8 mouse cellular contexts compared by ENCODE assay signal in genomic region chr1:160211597-160212122, GRCm38 (mm10). TPM values are rescaled to one million over a fixed set of nuclear protein-coding genes. Genes with fewer than 3 reads are reported as not detected.
DNase-seq lines count a peak whose midpoint lies in the region; ATAC-seq and TF ChIP-seq lines count a peak whose summit lies in the region.

No protein-coding gene starts in this region.

- peak overlapping the region; percentile 73 for H3K4me2 ChIP-seq in lung, embryonic 15.5 days
- peak overlapping the region; percentile 58 for H3K4me2 ChIP-seq in limb, embryonic 14.5 days (replicated peaks; ENCODE audit: low read depth, low read length, severe bottlenecking)

- WGBS in lung, embryonic 15.5 days = 2% methylated on average over 8 of the region's 8 CpGs
- WGBS in limb, embryonic 14.5 days = 1% methylated on average over 8 of the region's 8 CpGs

- no peaks in the 10 kb centered on the region for H3K27me3 ChIP-seq in lung, embryonic 15.5 days
- no peaks in the 10 kb centered on the region for H3K27me3 ChIP-seq in limb, embryonic 14.5 days (ENCODE audit: control insufficient read depth, insufficient read depth, low read length)

- H3K4me3 ChIP-seq in lung, embryonic 15.5 days = peak overlapping the region; percentile 92
- peak overlapping the region; percentile 58 for H3K4me3 ChIP-seq in embryonic fibroblast, embryonic 13.5 days (ENCODE audit: insufficient read depth, low read length)
- H3K4me3 ChIP-seq in limb, embryonic 14.5 days (replicated peaks; ENCODE audit: low read length) = peak overlapping the region; percentile 84

- peaks cover 14% of the 10 kb centered on the region for H3K36me3 ChIP-seq in lung, embryonic 15.5 days
- H3K36me3 ChIP-seq in limb, embryonic 14.5 days (ENCODE audit: control insufficient read depth, insufficient read depth, low read length) = peaks cover 12% of the 10 kb centered on the region

- H3K27ac ChIP-seq in lung, embryonic 15.5 days = peak overlapping the region; percentile 99
- H3K27ac ChIP-seq in embryonic fibroblast, embryonic 13.5 days (ENCODE audit: insufficient read depth, low read length) = peak overlapping the region; percentile 78
- peak overlapping the region; percentile 96 for H3K27ac ChIP-seq in limb, embryonic 14.5 days (replicated peaks; ENCODE audit: low read depth, low read length)

- H3K9me3 ChIP-seq in lung, embryonic 15.5 days = no peaks in the 10 kb centered on the region
- H3K9me3 ChIP-seq in limb, embryonic 14.5 days (ENCODE audit: control insufficient read depth, low read length) = no peaks in the 10 kb centered on the region

- no peak for TF ChIP-seq CTCF in embryonic fibroblast, embryonic 13.5 days (IDR thresholded peaks at IDR 0.05; ENCODE audit: borderline replicate concordance, insufficient read depth, low read length)

- H3K4me1 ChIP-seq in lung, embryonic 15.5 days = peaks cover 16% of the 10 kb centered on the region
- H3K4me1 ChIP-seq in embryonic fibroblast, embryonic 13.5 days (ENCODE audit: control insufficient read depth, insufficient read depth, low read length) = peaks cover 7% of the 10 kb centered on the region; the same call in 1 of the 2 replicates
- peaks cover 10% of the 10 kb centered on the region for H3K4me1 ChIP-seq in limb, embryonic 14.5 days (ENCODE audit: control insufficient read depth, insufficient read depth, low read length)

- peak overlapping the region; percentile 94 for H3K9ac ChIP-seq in lung, embryonic 15.5 days
- peak overlapping the region; percentile 81 for H3K9ac ChIP-seq in limb, embryonic 14.5 days (ENCODE audit: low read depth, low read length, severe bottlenecking)

- no peak for ATAC-seq in lung, embryonic 15.5 days (ENCODE audit: borderline replicate concordance, extremely low read depth, low FRiP score, low TSS enrichment)
- ATAC-seq in limb, embryonic 14.5 days (ENCODE audit: low FRiP score, low read depth) = no peak
- ATAC-seq in frontal cortex, adult (ENCODE audit: low TSS enrichment) = no peak

- no peak for DNase-seq in lung, adult 18-20 months
- DNase-seq in limb, embryonic 14.5 days (ENCODE audit: low spot score) = no peak
- DNase-seq in retina, postnatal 1 day = peak; percentile 8
- DNase-seq in gastrocnemius, adult 8-10 months (ENCODE audit: low spot score in 2 of 2) = no peak
- DNase-seq in ovary, postnatal 10 days (ENCODE audit: low spot score) = no peak

- TF ChIP-seq POLR2A in embryonic fibroblast, embryonic 13.5 days (IDR thresholded peaks at IDR 0.05; ENCODE audit: low read depth, low read length) = no peak
- no peak for TF ChIP-seq POLR2A in limb, embryonic 14.5 days (IDR thresholded peaks at IDR 0.05; ENCODE audit: borderline replicate concordance, extremely low read depth, insufficient read depth, insufficient read length)

RNA-seq across cellular contexts. Expression of gene Cacybp, which starts 1.0 kb away (rescaled TPM):
- polyA plus RNA-seq in lung, embryonic 15.5 days (2015; fragmentation: Nextera tagmentation; extraction: Ambion mirVana) = 214 and 217 TPM in 2 replicates
- 130 and 138 TPM in 2 replicates for polyA plus RNA-seq in embryonic fibroblast, embryonic 13.5 days (2011; ENCODE audit: insufficient read length, low read depth, missing spikeins)
- 34.7 and 60.5 TPM in 2 replicates for polyA plus RNA-seq in limb, embryonic 14.5 days (2012; rRNA removed)
- polyA plus RNA-seq in limb, embryonic 14.5 days (2014; fragmentation: Nextera tagmentation; extraction: Ambion mirVana) = 194 and 200 TPM in 2 replicates
- total RNA-seq in gastrocnemius, adult 8-10 months (2022) = 10 to 100 TPM; 52.4 to 67.6 (median 60.6) TPM

RNA-seq across cellular contexts. Expression of gene Mrps14, which starts 16.6 kb away (rescaled TPM):
- polyA plus RNA-seq in lung, embryonic 15.5 days (2015; fragmentation: Nextera tagmentation; extraction: Ambion mirVana) = 258 and 277 TPM in 2 replicates
- polyA plus RNA-seq in embryonic fibroblast, embryonic 13.5 days (2011; ENCODE audit: insufficient read length, low read depth, missing spikeins) = 58.4 and 63.3 TPM in 2 replicates
- polyA plus RNA-seq in limb, embryonic 14.5 days (2012; rRNA removed) = 44.5 and 53.7 TPM in 2 replicates
- 228 and 243 TPM in 2 replicates for polyA plus RNA-seq in limb, embryonic 14.5 days (2014; fragmentation: Nextera tagmentation; extraction: Ambion mirVana)
- 10 to 100 TPM; 74.2 to 82.8 (median 81.0) TPM for total RNA-seq in gastrocnemius, adult 8-10 months (2022)

RNA-seq across cellular contexts. Expression of gene Tnn, which starts 58.3 kb away (rescaled TPM):
- polyA plus RNA-seq in lung, embryonic 15.5 days (2015; fragmentation: Nextera tagmentation; extraction: Ambion mirVana) = 0.67 and 0.68 TPM in 2 replicates
- 23.8 and 79.4 TPM in 2 replicates for polyA plus RNA-seq in embryonic fibroblast, embryonic 13.5 days (2011; ENCODE audit: insufficient read length, low read depth, missing spikeins)
- 5.1 and 5.4 TPM in 2 replicates for polyA plus RNA-seq in limb, embryonic 14.5 days (2012; rRNA removed)
- 4.2 and 5.4 TPM in 2 replicates for polyA plus RNA-seq in limb, embryonic 14.5 days (2014; fragmentation: Nextera tagmentation; extraction: Ambion mirVana)
- total RNA-seq in gastrocnemius, adult 8-10 months (2022) = not detected
